Mouse (Mus musculus) neural tube, embryonic 10.5 days (tissue): ENCODE results near the gene Lhpp.
"Not testable (repeated sequence)": the region's sequence is repeated elsewhere in the genome, so short reads cannot be mapped to it uniquely, and the experiment has no call there.

ENCODE experiments used
- DNase-seq: peaks from one replicate; pipeline ENCODE4 v3.0.0-alpha.2; 2017; ENCODE audit warnings: low spot score; ENCODE audit errors: extremely low spot score

Gene Lhpp

GRCm38 (mm10) chr7:132644605-132645279 is 34.3 kb downstream of the Lhpp start:
- DNase-seq: no peak

- no peak for DNase-seq
Observed at GRCm38 (mm10) chr7:132646514-132646913, 36.1 kb downstream of the Lhpp start.

- DNase-seq: no peak
Observed at GRCm38 (mm10) chr7:132654412-132654811, 44.0 kb downstream of the Lhpp start.

GRCm38 (mm10) chr7:132656075-132656474 is 45.6 kb downstream of the Lhpp start:
- DNase-seq: peak; percentile 92

GRCm38 (mm10) chr7:132656548-132656947 is 46.1 kb downstream of the Lhpp start:
- peak; percentile 91 for DNase-seq

GRCm38 (mm10) chr7:132657371-132658057 is 47.1 kb downstream of the Lhpp start:
- no peak for DNase-seq

GRCm38 (mm10) chr7:132658058-132658450 is 47.6 kb downstream of the Lhpp start:
- peak; percentile 35 for DNase-seq

- DNase-seq: no peak
Observed at GRCm38 (mm10) chr7:132658688-132659087, 48.2 kb downstream of the Lhpp start.

GRCm38 (mm10) chr7:132659633-132660032 is 49.2 kb downstream of the Lhpp start:
- DNase-seq: no peak

GRCm38 (mm10) chr7:132662831-132663230 is 52.4 kb downstream of the Lhpp start:
- not testable (repeated sequence) for DNase-seq

GRCm38 (mm10) chr7:132664815-132665214 is 54.4 kb downstream of the Lhpp start:
- no peak for DNase-seq

GRCm38 (mm10) chr7:132665664-132666382 is 55.4 kb downstream of the Lhpp start:
- no peak for DNase-seq

GRCm38 (mm10) chr7:132666516-132666915 is 56.1 kb downstream of the Lhpp start:
- DNase-seq: no peak

- DNase-seq: no peak
Observed at GRCm38 (mm10) chr7:132668604-132669003, 58.2 kb downstream of the Lhpp start.

- no peak for DNase-seq
Observed at GRCm38 (mm10) chr7:132669999-132670862, 59.8 kb downstream of the Lhpp start.

GRCm38 (mm10) chr7:132670863-132671165 is 60.4 kb downstream of the Lhpp start:
- no peak for DNase-seq

- no peak for DNase-seq
Observed at GRCm38 (mm10) chr7:132672481-132672959, 62.1 kb downstream of the Lhpp start.

- DNase-seq: peak; percentile 27
Observed at GRCm38 (mm10) chr7:132673931-132674755, 63.7 kb downstream of the Lhpp start.

- DNase-seq: no peak
Observed at GRCm38 (mm10) chr7:132675922-132676321, 65.5 kb downstream of the Lhpp start.

GRCm38 (mm10) chr7:132679117-132679516 is 68.7 kb downstream of the Lhpp start:
- DNase-seq: no peak
